Mouse (Mus musculus): Measurements from ENCODE around the gene Zfp319. TPM values are rescaled to one million over a fixed set of nuclear protein-coding genes. Genes with fewer than 3 reads are reported as not detected.
"Not testable (repeated sequence)": the region's sequence is repeated elsewhere in the genome, so short reads cannot be mapped to it uniquely, and the experiment has no call there.

Zfp319 gene
- polyA plus RNA-seq (2012; rRNA removed) (0.83 and 0.96 TPM in 2 replicates), polyA plus RNA-seq (2014; fragmentation: Nextera tagmentation; extraction: Ambion mirVana) (0.75 and 0.81 TPM in 2 replicates)

- TF ChIP-seq CTCF (IDR thresholded peaks at IDR 0.05; ENCODE audit: low read depth), result peak; percentile 61
- TF ChIP-seq EP300 (IDR thresholded peaks at IDR 0.05; ENCODE audit: low read depth), result no peak
- Histone ChIP-seq H3K27ac (peak within 1 kb of the TSS; percentile 86), H3K4me3 (ENCODE audit: insufficient read depth in 1 of 2, low read depth in 2 of 2, low read length in 2 of 2) (peak within 1 kb of the TSS; percentile 66 to 79), H3K4me2 (ENCODE audit: low read depth) (peak within 1 kb of the TSS; percentile 76), H3K27me3 (ENCODE audit: control insufficient read depth, insufficient read depth, low read length) (no peaks in the 10 kb centered on the region), H3K9ac (replicated peaks) (peak within 1 kb of the TSS; percentile 75), H3K9me3 (ENCODE audit: control insufficient read depth, low read length) (no peaks in the 10 kb centered on the region), H3K36me3 (replicated peaks; ENCODE audit: control insufficient read depth, insufficient read depth, low read depth) (no peaks in the 10 kb centered on the region), H3K4me1 (replicated peaks; ENCODE audit: control insufficient read depth in 2 of 2, insufficient read depth in 2 of 2, low read length in 1 of 2) (peaks cover 14 to 15% of the 10 kb centered on the region in 2 experiments)
- ATAC-seq (ENCODE audit: insufficient read depth), result peak; percentile 92
- peak; percentile 79 to 83 (median 81) for DNase-seq (ENCODE audit: low read depth in 3 of 3, low spot score in 3 of 3)
- WGBS (ENCODE audit: insufficient replicate concordance), result under 1% methylated on average over 78 of the region's 80 CpGs
Observed at GRCm38 (mm10) chr8:95331720-95332436, at the start of gene Zfp319, which contains the start of gene Usb1. Zfp319 (minus strand) TSS chr8:95331950. Usb1 (plus strand) TSS chr8:95332284.

- Histone ChIP-seq H3K9me3 (ENCODE audit: control insufficient read depth, low read length) (no peaks in the 10 kb centered on the region), H3K36me3 (replicated peaks; ENCODE audit: control insufficient read depth, insufficient read depth, low read depth) (no peaks in the 10 kb centered on the region), H3K4me2 (ENCODE audit: low read depth) (no peak overlapping the region), H3K4me3 (ENCODE audit: insufficient read depth in 1 of 2, low read depth in 2 of 2, low read length in 2 of 2) (no peak overlapping the region), H3K27me3 (ENCODE audit: control insufficient read depth, insufficient read depth, low read length) (no peaks in the 10 kb centered on the region), H3K4me1 (replicated peaks; ENCODE audit: control insufficient read depth in 2 of 2, insufficient read depth in 2 of 2, low read length in 1 of 2) (peaks cover 0 to 2% of the 10 kb centered on the region in 2 experiments; a peak in 1 of 4 replicates), H3K9ac (replicated peaks) (no peak overlapping the region), H3K27ac (no peak overlapping the region)
- ATAC-seq (ENCODE audit: insufficient read depth) (no peak), DNase-seq (ENCODE audit: low read depth in 3 of 3, low spot score in 3 of 3) (no peak)
- TF ChIP-seq CTCF (IDR thresholded peaks at IDR 0.05; ENCODE audit: low read depth), result no peak
- TF ChIP-seq EP300 (IDR thresholded peaks at IDR 0.05; ENCODE audit: low read depth), result no peak
Observed at GRCm38 (mm10) chr8:95380953-95381352, 49.2 kb upstream of the Zfp319 start.

GRCm38 (mm10) chr8:95378928-95379327, 47.2 kb upstream of the Zfp319 start:
- not testable (repeated sequence) for H3K9ac ChIP-seq (replicated peaks); H3K36me3 ChIP-seq (replicated peaks; ENCODE audit: control insufficient read depth, insufficient read depth, low read depth); DNase-seq (ENCODE audit: low read depth in 3 of 3, low spot score in 3 of 3); H3K4me2 ChIP-seq (ENCODE audit: low read depth); H3K4me1 ChIP-seq (replicated peaks; ENCODE audit: control insufficient read depth in 2 of 2, insufficient read depth in 2 of 2, low read length in 1 of 2); H3K27ac ChIP-seq; H3K27me3 ChIP-seq (ENCODE audit: control insufficient read depth, insufficient read depth, low read length); H3K9me3 ChIP-seq (ENCODE audit: control insufficient read depth, low read length); H3K4me3 ChIP-seq (ENCODE audit: insufficient read depth in 1 of 2, low read depth in 2 of 2, low read length in 2 of 2); ATAC-seq (ENCODE audit: insufficient read depth)
- 79% methylated on average over 11 of the region's 11 CpGs for whole genome bisulfite sequencing (ENCODE audit: insufficient replicate concordance)

- Histone ChIP-seq H3K9me3 (ENCODE audit: control insufficient read depth, low read length) (no peaks in the 10 kb centered on the region), H3K27me3 (ENCODE audit: control insufficient read depth, insufficient read depth, low read length) (no peaks in the 10 kb centered on the region), H3K4me3 (ENCODE audit: insufficient read depth in 1 of 2, low read depth in 2 of 2, low read length in 2 of 2) (no peak overlapping the region), H3K4me2 (ENCODE audit: low read depth) (no peak overlapping the region), H3K36me3 (replicated peaks; ENCODE audit: control insufficient read depth, insufficient read depth, low read depth) (no peaks in the 10 kb centered on the region), H3K27ac (no peak overlapping the region), H3K4me1 (replicated peaks; ENCODE audit: control insufficient read depth in 2 of 2, insufficient read depth in 2 of 2, low read length in 1 of 2) (peaks cover 0 to 2% of the 10 kb centered on the region in 2 experiments; a peak in 1 of 4 replicates), H3K9ac (replicated peaks) (no peak overlapping the region)
- TF ChIP-seq EP300 (IDR thresholded peaks at IDR 0.05; ENCODE audit: low read depth) (no peak), CTCF (IDR thresholded peaks at IDR 0.05; ENCODE audit: low read depth) (no peak)
- WGBS (ENCODE audit: insufficient replicate concordance), result 32% methylated on average over 7 of the region's 7 CpGs
- ATAC-seq (ENCODE audit: insufficient read depth) (no peak), DNase-seq (ENCODE audit: low read depth in 3 of 3, low spot score in 3 of 3) (no peak)
Observed at GRCm38 (mm10) chr8:95377863-95378291, 46.1 kb upstream of the Zfp319 start.

GRCm38 (mm10) chr8:95377101-95377500, 45.4 kb upstream of the Zfp319 start:
- Histone ChIP-seq H3K36me3 (replicated peaks; ENCODE audit: control insufficient read depth, insufficient read depth, low read depth) (no peaks in the 10 kb centered on the region), H3K9me3 (ENCODE audit: control insufficient read depth, low read length) (no peaks in the 10 kb centered on the region), H3K4me1 (replicated peaks; ENCODE audit: control insufficient read depth in 2 of 2, insufficient read depth in 2 of 2, low read length in 1 of 2) (peaks cover 0 to 2% of the 10 kb centered on the region in 2 experiments; a peak in 1 of 4 replicates), H3K4me2 (ENCODE audit: low read depth) (no peak overlapping the region), H3K4me3 (ENCODE audit: insufficient read depth in 1 of 2, low read depth in 2 of 2, low read length in 2 of 2) (no peak overlapping the region), H3K27ac (no peak overlapping the region), H3K27me3 (ENCODE audit: control insufficient read depth, insufficient read depth, low read length) (no peaks in the 10 kb centered on the region), H3K9ac (replicated peaks) (no peak overlapping the region)
- 61% methylated on average over 4 of the region's 4 CpGs for WGBS (ENCODE audit: insufficient replicate concordance)
- TF ChIP-seq CTCF (IDR thresholded peaks at IDR 0.05; ENCODE audit: low read depth) (no peak), EP300 (IDR thresholded peaks at IDR 0.05; ENCODE audit: low read depth) (no peak)
- ATAC-seq (ENCODE audit: insufficient read depth) (no peak), DNase-seq (ENCODE audit: low read depth in 3 of 3, low spot score in 3 of 3) (no peak)

Measured in liver, embryonic 14.5 days (tissue).